Mouse (Mus musculus): ENCODE data around the gene Slc5a10.
"Not testable (repeated sequence)": the region's sequence is repeated elsewhere in the genome, so short reads cannot be mapped to it uniquely, and the experiment has no call there.

Gene Slc5a10

GRCm38 (mm10) chr11:61649626-61650025 is 71.0 kb downstream of the Slc5a10 start:
- no peak for DNase-seq (ENCODE audit: low read depth, low spot score)

GRCm38 (mm10) chr11:61649163-61649580 is 71.5 kb downstream of the Slc5a10 start:
- no peak for DNase-seq (ENCODE audit: low read depth, low spot score)

GRCm38 (mm10) chr11:61648749-61649115 is 71.9 kb downstream of the Slc5a10 start:
- no peak for DNase-seq (ENCODE audit: low read depth, low spot score)

- DNase-seq (ENCODE audit: low read depth, low spot score), result no peak
Observed at GRCm38 (mm10) chr11:61647956-61648748, 72.5 kb downstream of the Slc5a10 start.

- DNase-seq (ENCODE audit: low read depth, low spot score), result no peak
Observed at GRCm38 (mm10) chr11:61647110-61647910, 73.3 kb downstream of the Slc5a10 start.

- no peak for DNase-seq (ENCODE audit: low read depth, low spot score)
Observed at GRCm38 (mm10) chr11:61646499-61647039, 74.1 kb downstream of the Slc5a10 start.

- DNase-seq (ENCODE audit: low read depth, low spot score), result no peak
Observed at GRCm38 (mm10) chr11:61645357-61645857, 75.2 kb downstream of the Slc5a10 start.

- DNase-seq (ENCODE audit: low read depth, low spot score), result no peak
Observed at GRCm38 (mm10) chr11:61644576-61645326, 75.9 kb downstream of the Slc5a10 start.

- no peak for DNase-seq (ENCODE audit: low read depth, low spot score)
Observed at GRCm38 (mm10) chr11:61643184-61643961, 77.3 kb downstream of the Slc5a10 start.

GRCm38 (mm10) chr11:61642106-61642505 is 78.5 kb downstream of the Slc5a10 start:
- DNase-seq (ENCODE audit: low read depth, low spot score), result no peak

GRCm38 (mm10) chr11:61640585-61640984 is 80.0 kb downstream of the Slc5a10 start:
- DNase-seq (ENCODE audit: low read depth, low spot score), result not testable (repeated sequence)

GRCm38 (mm10) chr11:61639601-61640177 is 80.9 kb downstream of the Slc5a10 start:
- DNase-seq (ENCODE audit: low read depth, low spot score), result no peak

- DNase-seq (ENCODE audit: low read depth, low spot score), result no peak
Observed at GRCm38 (mm10) chr11:61638764-61639536, 81.7 kb downstream of the Slc5a10 start.

- no peak for DNase-seq (ENCODE audit: low read depth, low spot score)
Observed at GRCm38 (mm10) chr11:61637856-61638255, 82.8 kb downstream of the Slc5a10 start.

- no peak for DNase-seq (ENCODE audit: low read depth, low spot score)
Observed at GRCm38 (mm10) chr11:61637413-61637812, 83.2 kb downstream of the Slc5a10 start.

- not testable (repeated sequence) for DNase-seq (ENCODE audit: low read depth, low spot score)
Observed at GRCm38 (mm10) chr11:61636309-61636708, 84.3 kb downstream of the Slc5a10 start.

GRCm38 (mm10) chr11:61629621-61630020 is 91.0 kb downstream of the Slc5a10 start:
- no peak for DNase-seq (ENCODE audit: low read depth, low spot score)

- DNase-seq (ENCODE audit: low read depth, low spot score), result no peak
Observed at GRCm38 (mm10) chr11:61626509-61626908, 94.1 kb downstream of the Slc5a10 start.

GRCm38 (mm10) chr11:61625136-61625535 is 95.5 kb downstream of the Slc5a10 start:
- DNase-seq (ENCODE audit: low read depth, low spot score), result no peak
